Mouse (Mus musculus): ENCODE measurements around the gene Gm11437. TPM values are rescaled to one million over a fixed set of nuclear protein-coding genes. Genes with fewer than 3 reads are reported as not detected.

Gene Gm11437
- not detected in 2 replicates for polyA plus RNA-seq (2012; rRNA removed)

DNA sequence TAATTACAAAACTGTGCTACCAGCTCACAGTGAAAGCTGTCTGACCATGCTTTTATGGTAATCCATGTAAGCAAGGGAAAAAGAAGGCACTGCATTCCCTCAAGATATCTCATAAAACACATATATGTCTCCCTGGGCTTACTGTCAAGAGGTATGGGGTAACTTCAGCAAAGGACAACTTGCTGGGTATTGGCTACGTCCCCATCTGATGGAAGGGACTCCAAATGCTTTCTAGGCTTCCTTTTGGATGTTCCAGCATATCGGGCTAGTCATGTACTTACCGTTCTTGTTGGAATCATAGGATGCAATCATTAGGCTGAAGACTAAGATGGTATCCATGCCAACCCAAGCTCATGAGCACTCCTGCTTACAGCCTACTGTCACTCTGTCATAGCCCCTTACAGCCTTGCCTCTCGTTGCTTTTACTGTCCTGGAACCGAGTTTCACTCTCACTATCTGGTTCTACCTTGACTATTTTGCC lies at the start of gene Gm11437:
Gm11437 (minus strand) TSS at position 431 of the 481 bp plus-strand sequence.

DNA sequence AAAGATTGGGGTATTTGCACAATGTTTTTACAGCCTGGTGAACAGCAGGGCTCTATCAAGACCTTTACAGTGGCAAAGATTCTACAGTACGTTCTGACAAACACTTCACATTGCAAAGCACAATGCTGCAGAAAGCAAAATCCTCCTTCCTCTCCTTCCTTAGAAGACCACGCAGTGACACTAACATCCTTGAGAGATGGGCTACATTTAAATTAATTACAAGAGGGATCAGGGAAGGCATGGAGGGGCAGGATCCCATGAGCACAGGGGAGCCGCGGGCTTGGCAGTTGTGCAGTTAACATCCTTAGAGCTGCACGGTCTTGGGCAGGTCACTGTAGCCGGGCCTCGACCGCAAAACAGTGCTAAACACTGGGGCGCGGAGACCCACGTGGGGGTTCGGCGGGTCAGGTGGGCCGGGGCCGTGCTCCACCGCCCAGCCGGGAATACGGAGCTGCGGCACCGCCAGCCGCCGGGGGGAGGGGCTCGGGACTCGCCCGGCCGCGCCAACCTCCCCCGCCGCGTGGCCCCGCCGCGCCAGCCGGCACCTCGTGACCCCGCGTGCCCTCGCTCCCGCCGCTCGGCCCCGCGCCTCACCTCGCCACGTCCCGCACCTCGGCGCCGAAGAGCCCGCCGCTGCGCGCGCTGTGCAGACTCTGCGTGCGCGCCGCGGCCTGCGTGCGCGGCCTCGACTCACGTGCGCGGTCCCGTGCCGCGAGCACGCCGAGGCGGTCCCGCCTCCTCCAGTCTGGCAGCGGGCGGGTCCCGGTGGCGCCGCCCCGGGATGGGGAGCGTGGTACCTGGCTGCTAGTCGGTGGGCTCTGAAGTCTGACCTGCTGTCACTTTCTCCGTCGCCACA lies 38.1 kb downstream of the Gm11437 start, which contains the start of the genes Tada2a and Acaca:
Tada2a (minus strand) TSS at position 658 of the 856 bp plus-strand sequence.
Acaca (plus strand) TSS at position 730 of the 856 bp plus-strand sequence.

Other genes with a start within 250 kb of the Gm11437 start
- gene Ddx52, start 225.4 kb downstream of the Gm11437 start, polyA plus RNA-seq (2012; rRNA removed), result 1.7 and 2.2 TPM in 2 replicates
- 15.6 and 16.8 TPM in 2 replicates for gene Synrg, start 203.0 kb downstream of the Gm11437 start, polyA plus RNA-seq (2012; rRNA removed)
- 39.3 and 39.4 TPM in 2 replicates for gene Dusp14, start 98.2 kb downstream of the Gm11437 start, polyA plus RNA-seq (2012; rRNA removed)
- 6.9 and 7.9 TPM in 2 replicates for gene Tada2a, start 37.9 kb downstream of the Gm11437 start, polyA plus RNA-seq (2012; rRNA removed)
- 20.9 and 23.7 TPM in 2 replicates for gene Acaca, start 37.8 kb downstream of the Gm11437 start, polyA plus RNA-seq (2012; rRNA removed)

All from ovary, adult 2 months (tissue).